Mouse (Mus musculus) G1E (cell line): ENCODE data around the gene Gm3839.

Experiments used
- CTCF ChIP-seq: IDR thresholded peaks from 2 replicates; pipeline ENCODE4 v1.5.1; 2012; ENCODE audit warnings: low read depth, low read length, inconsistent platforms, mixed read lengths
- GATA1 ChIP-seq: IDR thresholded peaks from 2 replicates; pipeline ENCODE4 v1.6.1; 2012; ENCODE audit warnings: borderline replicate concordance, low read length, inconsistent platforms, mixed read lengths
- GATA2 ChIP-seq: IDR thresholded peaks from 2 replicates; pipeline ENCODE4 v1.6.1; 2012; ENCODE audit warnings: low read depth, low read length, inconsistent platforms, borderline replicate concordance
- POLR2AphosphoS5 ChIP-seq: IDR thresholded peaks from 2 replicates; pipeline ENCODE4 v1.6.1; 2012; ENCODE audit warnings: low read depth, low read length, inconsistent platforms; ENCODE audit not compliant: insufficient replicate concordance
- TAL1 ChIP-seq: conservative IDR thresholded peaks from 2 replicates; pipeline ENCODE4 v1.6.1; 2012; ENCODE audit warnings: low read depth, low read length, inconsistent platforms, mixed read lengths

- TF ChIP-seq CTCF (no peak), GATA1 (no peak), TAL1 (no peak), POLR2AphosphoS5 (no peak), GATA2 (no peak)
Measured at GRCm38 (mm10) chr14:11405661-11406060, 49.1 kb upstream of the Gm3839 start.
